Mouse (Mus musculus) small intestine, adult 2 months (tissue): ENCODE measurements around the gene Aldh9a1.

Source experiments
- CTCF ChIP-seq: fragments of 200-500 bp; IDR thresholded peaks from 2 replicates; pipeline ENCODE4 v1.5.1; 2012; ENCODE audit warnings: low read depth, mild to moderate bottlenecking, control low read depth, inconsistent platforms, low read length, moderate library complexity, mixed read lengths; ENCODE audit not compliant: insufficient replicate concordance, insufficient read length; ENCODE audit errors: extremely low read depth
- POLR2A ChIP-seq: fragments of 200-500 bp; IDR thresholded peaks from 2 replicates; pipeline ENCODE4 v1.6.1; 2012; ENCODE audit warnings: low read depth, mild to moderate bottlenecking, control low read depth, inconsistent platforms, low read length, moderate library complexity

DNA sequence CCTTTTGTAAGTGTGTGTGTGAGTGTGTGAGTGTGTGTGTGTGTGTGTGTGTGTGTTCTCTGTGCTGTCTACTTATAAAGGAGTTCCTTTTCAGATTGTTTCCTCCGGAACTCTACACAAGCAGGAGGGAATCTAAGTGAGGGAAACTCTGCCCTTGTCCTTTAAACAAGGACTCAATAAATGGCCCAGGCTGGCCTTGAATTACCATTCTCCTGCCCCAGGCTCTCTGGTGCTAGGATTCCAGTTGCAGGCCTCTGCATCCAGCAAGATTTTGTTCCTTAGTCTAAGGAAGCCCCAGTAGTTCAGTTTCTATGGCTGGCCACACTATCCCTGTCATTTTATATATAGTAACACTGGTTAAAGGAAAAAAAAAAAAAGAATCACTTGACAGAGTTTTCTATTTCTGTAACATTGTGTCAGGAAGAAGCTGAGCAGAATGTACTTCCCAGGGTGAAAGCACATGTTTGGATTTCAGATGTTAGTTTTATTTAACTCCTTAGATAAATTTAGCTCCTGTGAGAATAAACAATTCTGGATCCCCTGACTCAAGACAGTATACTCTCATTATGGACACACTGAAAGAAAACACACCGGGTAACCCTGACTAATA is 42.3 kb downstream of the Aldh9a1 start:
- TF ChIP-seq CTCF, result no peak
- TF ChIP-seq POLR2A, result no peak
